Mouse (Mus musculus): ENCODE results near the gene Clec3b. TPM values are rescaled to one million over a fixed set of nuclear protein-coding genes. Genes with fewer than 3 reads are reported as not detected.

Gene Clec3b
- total RNA-seq, 2 experiments from 2014 or later, result 62.4 to 67.9 TPM

DNA sequence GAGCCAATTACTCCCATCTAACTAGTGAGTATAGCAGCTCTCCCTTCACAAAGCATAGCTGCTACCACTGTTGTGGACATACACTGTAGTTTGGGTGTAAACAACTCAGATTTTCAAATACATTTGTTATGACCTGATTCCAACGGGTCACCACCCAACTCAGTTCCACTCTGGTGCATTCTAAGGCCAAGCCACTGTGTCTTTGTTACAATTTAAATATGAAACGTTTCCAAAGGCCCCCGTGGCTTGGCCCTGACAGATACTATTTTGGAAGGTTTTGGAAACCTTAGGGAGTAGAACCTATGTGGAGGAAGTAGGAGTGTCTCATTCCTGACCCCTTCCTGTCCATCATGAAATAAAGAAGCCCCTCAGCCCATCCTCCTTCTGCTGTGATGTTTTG, 49.4 kb downstream of the Clec3b start:
- DNase-seq, result no peak
- intact Hi-C loops (cut with DNase I), result no loop called here

GRCm38 (mm10) chr9:123206526-123206925, 55.8 kb downstream of the Clec3b start:
- DNase-seq, result no peak
- intact Hi-C loops (cut with DNase I), result no loop called here

GRCm38 (mm10) chr9:123206948-123207347, 56.2 kb downstream of the Clec3b start:
- intact Hi-C loops (cut with DNase I), result no loop called here
- DNase-seq, result no peak

Other genes with a start within 250 kb of the Clec3b start
- gene Zfp105, start 227.9 kb upstream of the Clec3b start, total RNA-seq (2021), result 1 to 10 TPM; 3.0 to 3.1 TPM
- gene 1110059G10Rik, start 199.9 kb upstream of the Clec3b start, total RNA-seq (2021), result 10 to 100 TPM; 18.4 to 19.2 TPM
- gene Kif15, start 199.9 kb upstream of the Clec3b start, total RNA-seq (2021), result 1 to 10 TPM; 2.9 to 4.1 TPM
- 10 to 100 TPM; 11.6 to 13.4 TPM for gene Tmem42, start 129.6 kb upstream of the Clec3b start, total RNA-seq (2021)
- not detected for gene Tgm4, start 116.2 kb upstream of the Clec3b start, total RNA-seq (2021)
- 10 to 100 TPM; 43.2 to 45.0 TPM for gene Zdhhc3, start 37.7 kb upstream of the Clec3b start, total RNA-seq (2021)
- gene Exosc7, start 37.7 kb upstream of the Clec3b start, total RNA-seq (2021), result 10 to 100 TPM; 25.5 to 30.8 TPM
- gene Cdcp1, start 65.1 kb downstream of the Clec3b start, total RNA-seq (2021), result under 1 TPM; 0.07 to 0.29 TPM
- 10 to 100 TPM in 1 of 2 experiments, 1 to 10 TPM in 1; 9.7 to 13.9 TPM for gene Tmem158, start 109.8 kb downstream of the Clec3b start, total RNA-seq (2021)
- gene Lars2, start 216.0 kb downstream of the Clec3b start, total RNA-seq (2021), result 10 to 100 TPM; 43.7 to 51.3 TPM

Data from heart, postnatal 14 days (tissue).